Mouse (Mus musculus) liver, adult 2 months (tissue): ENCODE data around the gene Ism2.

ENCODE experiments used
- CTCF ChIP-seq: fragments of 200-500 bp; IDR thresholded peaks from 2 replicates; pipeline ENCODE4 v1.5.1; 2011; ENCODE audit warnings: low read depth, low read length, control low read depth
- POLR2A ChIP-seq: fragments of 200-500 bp; IDR thresholded peaks from 2 replicates; pipeline ENCODE4 v1.6.1; 2011; ENCODE audit warnings: low read length, control low read depth; ENCODE audit not compliant: insufficient read depth; ENCODE audit errors: extremely low read depth

GRCm38 (mm10) chr12:87331053-87331456 is 31.6 kb upstream of the Ism2 start:
- TF ChIP-seq CTCF, result no peak
- no peak for TF ChIP-seq POLR2A
